Mouse (Mus musculus) thymus, adult 2 months (tissue): ENCODE measurements around the gene Taf3. TPM values are rescaled to one million over a fixed set of nuclear protein-coding genes. Genes with fewer than 3 reads are reported as not detected.

Source experiments
- DNase-seq: peaks from one replicate; pipeline ENCODE4 v3.0.0; 2021
- H3K27ac ChIP-seq: fragments of 200-500 bp; 2 replicates; pipeline ENCODE4 v1.5.1; 2012; ENCODE audit warnings: low read length, control low read depth; ENCODE audit not compliant: control insufficient read depth, insufficient read depth
- H3K27me3 ChIP-seq: fragments of 200-500 bp; 2 replicates; pipeline ENCODE4 v1.6.1; 2012; ENCODE audit warnings: mild to moderate bottlenecking, low read length, moderate library complexity, mixed read lengths; ENCODE audit not compliant: control insufficient read depth, insufficient read depth
- H3K36me3 ChIP-seq: fragments of 200-500 bp; 2 replicates; pipeline ENCODE4 v1.6.1; 2012; ENCODE audit warnings: mild to moderate bottlenecking, low read length, moderate library complexity; ENCODE audit not compliant: control insufficient read depth, insufficient read depth
- H3K4me1 ChIP-seq: fragments of 200-500 bp; replicated peaks from 2 replicates; pipeline ENCODE4 v1.6.1; 2012; ENCODE audit warnings: low read length; ENCODE audit not compliant: control insufficient read depth, insufficient read depth
- H3K4me3 ChIP-seq: fragments of 200-500 bp; 2 replicates; pipeline ENCODE4 v1.5.1; 2012; ENCODE audit warnings: mild to moderate bottlenecking, low read length, control low read depth, moderate library complexity; ENCODE audit not compliant: control insufficient read depth, insufficient read depth
- CTCF ChIP-seq: fragments of 200-500 bp; IDR thresholded peaks from 2 replicates; pipeline ENCODE4 v1.5.1; 2012; ENCODE audit warnings: mild to moderate bottlenecking, control low read depth, low read length, moderate library complexity, borderline replicate concordance; ENCODE audit not compliant: control insufficient read depth, poor library complexity, insufficient read depth; ENCODE audit errors: extremely low read depth
- POLR2A ChIP-seq: fragments of 200-500 bp; IDR thresholded peaks from 2 replicates; pipeline ENCODE4 v1.6.1; 2012; ENCODE audit warnings: mild to moderate bottlenecking, low read length, control low read depth, moderate library complexity; ENCODE audit not compliant: control insufficient read depth, poor library complexity, insufficient read depth; ENCODE audit errors: extremely low read depth
- WGBS: fragments of 180-500 bp; shearing (Covaris S2); methylation state at CpG from one replicate; pipeline ENCODE4 v1.1.7; 2018; 5-methylcytosine and 5-hydroxymethylcytosine counted together
- polyA plus RNA-seq: library from polyadenylated mRNA; depleted of rRNA; stranded (reverse); fragments of >200 nt; gene quantifications from 2 replicates; pipeline ENCODE4 v1.2.3, GENCODE M21; 2012

Gene Taf3
- polyA plus RNA-seq, 1 experiment = 10.0 TPM

DNA sequence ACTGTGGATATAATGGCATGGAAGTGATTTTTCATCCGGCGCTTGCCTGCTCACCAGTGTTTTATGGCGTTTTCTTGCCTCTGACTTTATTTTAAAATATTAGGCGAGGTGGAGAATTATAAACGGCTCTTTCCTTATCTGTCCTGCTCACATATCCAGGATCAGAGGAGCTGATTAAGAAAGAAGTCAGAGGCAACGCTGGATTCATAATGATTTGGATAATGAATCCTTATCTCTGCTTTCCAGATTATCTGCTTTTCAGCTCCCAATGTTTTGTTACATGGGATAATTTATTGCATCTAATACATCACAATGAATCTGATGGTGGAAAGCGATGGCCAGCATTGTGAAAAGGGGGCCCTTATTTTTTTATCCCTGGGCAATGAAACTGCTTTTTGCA lies 155.9 kb downstream of the Taf3 start:
- peaks cover 19% of the 10 kb centered on the region for H3K4me1 ChIP-seq
- H3K27me3 ChIP-seq = peaks cover 46% of the 10 kb centered on the region
- TF ChIP-seq CTCF = no peak
- no peak for TF ChIP-seq POLR2A

GRCm38 (mm10) chr2:9890906-9891305 lies 157.5 kb downstream of the Taf3 start:
- WGBS = 14% methylated on average over 5 of the region's 5 CpGs
- TF ChIP-seq POLR2A (no peak), CTCF (no peak)
- H3K4me1 ChIP-seq = peaks cover 21% of the 10 kb centered on the region
- no peak overlapping the region for H3K4me3 ChIP-seq
- no peak for DNase-seq
- no peak overlapping the region for H3K27ac ChIP-seq
- no peaks in the 10 kb centered on the region for H3K36me3 ChIP-seq
- peaks cover 42% of the 10 kb centered on the region for H3K27me3 ChIP-seq

More for the DNA sequence above, 155.9 kb downstream of the Taf3 start:
- WGBS = 22% methylated on average over 7 of the region's 7 CpGs
- Histone ChIP-seq H3K4me3 (no peak overlapping the region), H3K27ac (no peak overlapping the region), H3K36me3 (no peaks in the 10 kb centered on the region)
- DNase-seq = no peak

DNA sequence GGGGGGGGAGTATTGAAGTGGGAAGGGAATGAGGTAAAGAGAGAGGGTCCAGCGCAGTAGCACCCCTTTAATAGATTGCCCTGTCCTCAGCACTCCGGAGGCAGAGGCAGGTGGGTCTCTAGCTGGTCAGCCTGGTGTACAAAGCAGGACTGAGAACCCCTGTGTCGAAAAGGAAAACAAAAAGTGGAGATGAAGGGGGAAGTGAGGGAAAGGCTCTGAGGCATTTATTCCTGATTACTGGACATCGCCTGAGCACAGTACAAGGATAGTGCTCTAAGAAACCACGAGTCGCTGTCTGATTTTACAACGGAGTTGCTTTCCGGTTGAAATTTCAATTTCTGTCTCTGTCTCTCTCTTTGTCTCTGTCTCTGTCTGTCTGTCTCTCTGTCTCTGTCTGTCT lies 158.1 kb downstream of the Taf3 start:
- no peaks in the 10 kb centered on the region for H3K36me3 ChIP-seq
- peaks cover 39% of the 10 kb centered on the region for H3K27me3 ChIP-seq
- H3K4me1 ChIP-seq = peaks cover 18% of the 10 kb centered on the region
- WGBS = 6% methylated on average over 8 of the region's 8 CpGs
- H3K27ac ChIP-seq = no peak overlapping the region
- TF ChIP-seq CTCF = no peak
- TF ChIP-seq POLR2A = no peak
- DNase-seq = no peak
- no peak overlapping the region for H3K4me3 ChIP-seq

DNA sequence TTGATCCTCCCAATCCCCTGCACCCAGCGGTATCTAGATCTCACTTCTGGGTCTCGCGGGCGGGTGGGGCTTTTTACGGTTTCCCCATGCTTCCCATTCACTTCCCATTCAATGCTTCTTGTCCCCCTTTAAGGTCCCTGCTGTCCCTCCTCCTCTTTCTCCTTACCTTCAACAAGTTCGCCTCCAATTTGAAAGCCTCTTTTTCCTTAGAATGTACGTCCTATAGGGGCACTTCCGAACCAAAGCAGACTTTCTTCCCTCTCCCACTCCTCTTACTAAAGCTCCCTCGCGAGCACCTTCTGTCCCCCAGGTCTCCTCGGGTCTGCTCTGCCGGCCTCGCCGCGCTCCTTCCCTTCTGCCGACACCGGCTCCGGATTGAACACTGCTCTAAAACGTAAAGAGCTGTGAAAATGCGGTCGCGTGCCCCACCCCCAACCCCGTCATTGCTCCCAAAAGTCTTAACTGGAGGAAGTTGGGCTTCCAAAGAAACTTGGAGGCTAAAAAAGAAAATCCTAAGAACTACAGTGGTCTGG lies 158.7 kb downstream of the Taf3 start, which contains the start of gene Gata3:
Gata3 (minus strand) TSS at position 384 of the 533 bp plus-strand sequence.
- H3K4me3 ChIP-seq = peak within 1 kb of the TSS; percentile 61
- TF ChIP-seq CTCF = no peak
- no peak for TF ChIP-seq POLR2A
- H3K27me3 ChIP-seq = peaks cover 35% of the 10 kb centered on the region
- H3K27ac ChIP-seq = no peak within 1 kb of the TSS
- H3K4me1 ChIP-seq = peaks cover 18% of the 10 kb centered on the region
- WGBS = 3% methylated on average over 23 of the region's 23 CpGs
- DNase-seq = peak; percentile 35
- H3K36me3 ChIP-seq = no peaks in the 10 kb centered on the region

- TF ChIP-seq POLR2A = no peak
- peak; percentile 50; the same call in 1 of the 2 replicates for TF ChIP-seq CTCF
- Histone ChIP-seq H3K36me3 (no peaks in the 10 kb centered on the region), H3K27ac (no peak within 1 kb of the TSS), H3K27me3 (peaks cover 39% of the 10 kb centered on the region), H3K4me3 (peak within 1 kb of the TSS; percentile 61), H3K4me1 (peaks cover 20% of the 10 kb centered on the region)
- WGBS = 3% methylated on average over 30 of the region's 30 CpGs
- peak; percentile 62 for DNase-seq
Measured at GRCm38 (mm10) chr2:9888913-9889650, 159.3 kb downstream of the Taf3 start, which contains the start of gene 9230102O04Rik. Gene 9230102O04Rik (minus strand): TSS chr2:9889540.

GRCm38 (mm10) chr2:9887636-9888035 lies 160.8 kb downstream of the Taf3 start:
- no peak overlapping the region for H3K4me3 ChIP-seq
- H3K36me3 ChIP-seq = no peaks in the 10 kb centered on the region
- TF ChIP-seq CTCF (no peak), POLR2A (no peak)
- H3K4me1 ChIP-seq = peaks cover 32% of the 10 kb centered on the region
- peaks cover 46% of the 10 kb centered on the region for H3K27me3 ChIP-seq
- DNase-seq = no peak
- 8% methylated on average over 7 of the region's 7 CpGs for WGBS
- H3K27ac ChIP-seq = no peak overlapping the region
